Mouse (Mus musculus) fat pad, adult 2 months (tissue): ENCODE data around the gene Nfasc.

Experiments used
- DNase-seq: peaks from one replicate; pipeline ENCODE4 v3.0.0-alpha.2; 2011; ENCODE audit warnings: low read depth, low spot score; ENCODE audit errors: extremely low read depth

The Nfasc gene

DNA sequence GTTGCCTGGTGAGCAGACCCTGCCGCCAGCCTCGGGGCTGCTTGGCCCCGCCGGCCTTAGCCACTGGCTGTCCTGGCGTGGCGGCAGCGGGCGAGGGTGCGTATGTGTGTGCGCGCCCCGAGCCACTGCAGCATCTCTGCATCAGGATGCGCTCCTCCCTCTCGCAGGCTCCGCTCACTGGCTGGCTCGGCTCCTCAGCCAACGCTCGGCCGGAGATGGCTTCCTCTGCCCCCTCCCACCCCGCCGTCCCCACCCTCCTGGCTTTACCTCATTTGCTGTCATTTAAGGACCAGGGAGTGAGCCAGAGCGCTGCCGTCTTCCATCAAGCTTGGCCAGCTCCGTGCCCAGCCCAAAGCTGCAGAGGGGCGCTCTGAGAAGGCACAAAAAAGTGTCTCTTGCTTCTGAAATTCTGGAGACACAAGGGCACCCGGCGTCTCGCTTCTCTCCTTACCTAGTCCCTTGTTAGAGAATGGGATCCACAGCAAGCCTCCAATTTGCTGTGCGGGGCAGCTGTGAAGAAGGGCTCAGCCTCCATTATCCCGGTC is 198.8 kb downstream of the Nfasc start, which contains the start of gene Cntn2:
Gene Cntn2 (minus strand): TSS at position 495 of the 545 bp plus-strand sequence.
- no peak for DNase-seq

- DNase-seq = no peak
These were observed 199.6 kb downstream of the Nfasc start for GRCm38 (mm10) chr1:132541824-132542599.

DNA sequence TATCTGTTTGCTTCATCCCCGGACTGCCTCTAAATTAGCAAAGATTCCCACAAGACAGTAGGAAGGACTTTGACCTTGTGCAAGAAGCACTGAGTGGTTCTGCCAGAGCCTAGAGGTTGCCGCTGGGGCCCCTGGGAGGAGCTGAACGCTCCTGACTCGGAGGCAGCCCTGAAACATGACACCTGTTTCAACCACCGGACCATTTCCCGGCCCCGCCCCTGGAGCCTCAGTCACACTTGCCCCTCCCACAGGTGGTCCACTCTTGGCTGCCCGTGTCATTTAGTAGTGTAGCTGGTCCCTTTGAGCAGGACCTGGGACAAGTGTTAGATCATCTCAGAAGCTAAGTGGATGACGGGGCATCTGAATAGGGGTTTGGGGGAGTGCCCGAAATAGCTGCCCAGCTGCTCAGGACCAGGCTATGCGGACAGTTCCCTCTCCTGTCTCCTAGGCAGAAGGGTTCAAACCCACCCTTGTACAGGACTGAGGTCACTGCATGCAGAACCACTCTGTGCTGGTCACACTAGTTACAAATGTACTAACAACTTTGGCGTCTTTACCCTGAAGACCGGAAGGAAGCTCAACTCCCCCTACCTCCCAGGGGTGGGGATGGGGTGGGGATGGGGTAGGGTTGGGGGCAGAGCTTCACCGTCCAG is 200.3 kb downstream of the Nfasc start:
- no peak for DNase-seq

- no peak for DNase-seq
These were observed 200.9 kb downstream of the Nfasc start for GRCm38 (mm10) chr1:132540701-132541100.

- no peak for DNase-seq
These were observed 203.9 kb downstream of the Nfasc start for GRCm38 (mm10) chr1:132537736-132538135.

DNA sequence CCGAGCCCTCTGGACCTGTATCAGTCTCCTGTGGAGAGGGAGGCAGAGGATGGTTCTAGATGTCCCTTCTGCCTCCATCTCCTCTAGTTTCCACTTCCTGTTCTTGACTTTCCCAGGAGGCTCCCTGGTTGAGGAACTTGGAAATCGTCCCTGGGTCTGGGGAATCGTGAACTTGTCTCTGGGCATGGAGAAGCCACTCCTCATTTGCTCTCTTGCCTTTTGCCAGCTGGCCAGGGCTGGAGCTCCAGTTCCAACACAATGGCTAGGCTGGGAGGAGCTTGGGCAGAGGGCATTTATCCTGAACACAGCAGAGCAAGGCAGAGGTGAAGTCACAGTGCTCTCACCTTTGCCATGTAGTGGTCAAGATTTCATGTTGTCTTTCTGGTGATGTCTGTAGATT is 205.2 kb downstream of the Nfasc start:
- DNase-seq = no peak

GRCm38 (mm10) chr1:132535541-132535940 is 206.1 kb downstream of the Nfasc start:
- no peak for DNase-seq

- no peak for DNase-seq
These were observed 207.8 kb downstream of the Nfasc start for GRCm38 (mm10) chr1:132533840-132534239.

- no peak for DNase-seq
These were observed 209.1 kb downstream of the Nfasc start for GRCm38 (mm10) chr1:132532521-132532920.

DNA sequence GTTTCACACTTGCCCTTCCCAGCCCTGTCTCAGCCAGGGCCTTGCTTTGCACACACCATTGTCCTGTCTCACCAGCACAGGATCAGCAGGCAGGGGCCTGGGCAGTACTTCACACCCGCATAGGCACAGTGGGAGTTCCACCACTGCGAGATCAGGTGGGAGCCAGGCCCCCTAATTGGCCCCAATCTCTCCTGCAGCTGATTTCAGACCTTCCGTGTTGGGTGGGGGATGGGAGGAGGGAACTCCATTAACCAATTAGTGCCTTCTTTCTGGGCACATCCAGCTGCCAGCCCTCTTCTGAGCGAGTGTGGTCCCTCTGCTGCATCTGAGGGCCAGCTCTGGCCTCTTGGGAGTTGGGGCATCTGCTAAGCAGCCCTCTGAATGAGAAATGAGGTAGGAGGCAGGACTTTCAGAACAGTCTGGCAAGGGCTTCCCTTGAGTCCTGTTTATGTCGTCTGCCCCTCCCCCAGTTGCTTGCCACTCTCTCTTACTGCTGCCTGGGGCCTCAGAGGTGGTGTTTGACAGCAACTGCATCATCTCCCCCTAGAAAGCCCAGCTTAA is 210.9 kb downstream of the Nfasc start:
- no peak for DNase-seq

- DNase-seq = no peak
These were observed 212.8 kb downstream of the Nfasc start for GRCm38 (mm10) chr1:132528647-132529334.

DNA sequence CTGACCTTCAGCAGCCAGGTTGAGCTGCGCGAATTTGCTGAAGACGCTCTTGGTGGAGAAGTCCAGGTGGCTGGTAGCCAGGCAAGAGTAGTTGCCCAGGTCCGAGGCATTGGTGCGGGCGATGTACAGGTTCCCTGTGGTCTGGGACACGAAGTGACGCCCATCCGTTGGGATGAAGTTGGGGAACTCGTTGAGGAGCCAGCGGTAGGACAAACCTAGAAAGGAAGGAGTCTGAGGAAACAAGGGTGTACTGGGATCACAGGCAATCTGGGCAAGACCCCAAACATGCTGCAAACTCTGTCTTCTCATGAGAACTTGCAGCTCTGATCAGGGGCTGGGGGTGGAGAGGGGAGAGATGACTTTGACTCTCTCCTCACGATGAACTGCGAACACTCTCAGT is 213.5 kb downstream of the Nfasc start:
- no peak for DNase-seq

DNA sequence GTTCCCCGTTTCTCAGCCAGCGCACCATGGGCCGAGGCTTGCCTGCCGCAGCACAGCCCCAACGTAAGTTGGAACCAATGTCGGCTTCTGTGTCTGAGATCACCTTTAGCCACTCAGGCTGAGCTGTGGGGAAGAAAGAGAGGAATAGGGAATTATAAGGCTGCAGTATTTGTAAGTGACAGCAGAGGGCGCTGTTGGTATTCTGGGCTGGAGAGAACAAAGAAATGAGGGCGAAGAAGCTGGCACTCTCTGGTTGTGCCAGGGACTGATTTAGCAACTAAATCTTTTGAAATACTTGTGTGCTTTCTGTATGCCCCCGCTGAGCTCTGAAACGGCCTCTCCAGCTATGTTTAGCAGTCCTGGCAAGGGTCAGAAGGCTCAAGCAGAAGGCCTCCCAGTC is 215.8 kb downstream of the Nfasc start:
- DNase-seq = peak; percentile 37

DNA sequence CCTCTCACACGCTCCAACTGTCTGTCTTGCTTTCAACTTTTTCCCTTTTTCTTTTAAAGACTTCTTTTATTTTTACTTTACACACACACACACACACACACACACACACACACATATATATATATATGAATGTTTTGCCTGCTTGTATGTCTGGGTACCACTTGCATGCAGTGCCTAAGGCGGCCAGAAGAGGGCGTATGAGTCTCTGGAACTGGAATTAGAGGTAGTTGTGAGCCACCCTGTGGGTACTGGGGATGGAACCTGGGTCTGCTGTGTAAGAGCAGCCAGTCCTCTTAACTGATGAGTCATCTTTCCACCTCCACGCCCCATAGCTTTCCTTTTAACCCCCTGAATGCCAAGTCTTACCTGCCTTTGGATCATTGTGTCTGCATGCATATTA is 217.7 kb downstream of the Nfasc start:
- no peak for DNase-seq

DNA sequence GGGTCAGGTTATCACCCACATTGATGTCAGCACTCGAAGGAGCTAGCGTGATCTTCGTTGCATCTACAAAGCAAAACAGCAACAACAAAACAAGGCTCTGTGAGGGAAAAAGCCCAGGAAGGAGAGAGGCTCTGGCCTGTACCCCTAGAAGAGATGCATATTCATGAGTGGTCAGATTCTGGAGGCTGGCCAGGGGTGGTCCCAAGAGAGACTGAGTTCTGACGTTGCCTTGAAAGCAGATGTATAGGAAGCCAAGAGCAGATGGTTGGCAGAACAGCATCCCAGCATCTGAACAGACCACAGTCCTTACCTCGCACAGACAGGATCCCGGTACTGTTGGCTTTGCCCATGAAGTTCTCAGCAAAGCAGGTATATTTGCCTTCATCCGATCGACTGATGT is 218.5 kb downstream of the Nfasc start:
- no peak for DNase-seq

GRCm38 (mm10) chr1:132520764-132521163 is 220.8 kb downstream of the Nfasc start:
- no peak for DNase-seq

GRCm38 (mm10) chr1:132519734-132520133 is 221.9 kb downstream of the Nfasc start:
- no peak for DNase-seq

DNA sequence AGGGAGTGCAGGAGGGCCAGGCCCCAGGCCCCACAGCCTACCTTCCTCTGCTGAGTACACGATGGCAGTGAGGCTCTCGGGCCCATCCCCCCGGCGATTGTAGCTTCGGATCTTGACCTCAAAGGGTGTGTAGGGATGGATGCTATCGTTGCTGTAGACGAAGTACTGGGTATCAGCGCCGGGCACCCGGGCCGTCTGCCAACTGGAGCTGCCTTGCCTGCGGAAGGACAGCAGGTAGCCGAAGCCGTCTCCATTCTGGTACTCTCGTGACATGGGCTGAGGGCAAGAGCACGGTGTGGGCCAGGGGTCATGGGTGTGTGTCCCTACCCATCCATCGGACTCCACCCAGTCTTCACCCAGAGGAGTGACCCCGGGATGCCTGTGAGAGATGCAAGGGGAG is 223.0 kb downstream of the Nfasc start:
- DNase-seq = no peak

DNA sequence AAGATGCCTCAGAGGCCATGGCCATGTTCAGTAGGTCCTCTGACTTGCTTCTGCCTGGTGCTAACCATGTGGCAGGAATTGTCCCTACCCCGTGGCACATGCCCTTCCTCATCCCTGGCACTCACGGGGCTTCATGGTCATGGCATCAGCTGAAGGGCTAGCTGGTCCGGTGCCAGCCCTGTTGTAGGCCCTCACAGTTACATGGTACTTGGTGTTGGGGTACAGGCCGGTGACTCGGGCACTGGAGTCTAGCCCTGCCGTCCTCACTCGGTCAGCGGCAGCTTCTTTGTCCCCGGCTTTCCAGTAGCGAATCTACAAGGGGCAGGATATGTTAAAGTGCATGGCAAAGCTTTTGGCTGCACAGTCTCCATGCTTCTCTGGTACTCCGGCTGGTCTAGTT is 224.8 kb downstream of the Nfasc start:
- no peak for DNase-seq

DNA sequence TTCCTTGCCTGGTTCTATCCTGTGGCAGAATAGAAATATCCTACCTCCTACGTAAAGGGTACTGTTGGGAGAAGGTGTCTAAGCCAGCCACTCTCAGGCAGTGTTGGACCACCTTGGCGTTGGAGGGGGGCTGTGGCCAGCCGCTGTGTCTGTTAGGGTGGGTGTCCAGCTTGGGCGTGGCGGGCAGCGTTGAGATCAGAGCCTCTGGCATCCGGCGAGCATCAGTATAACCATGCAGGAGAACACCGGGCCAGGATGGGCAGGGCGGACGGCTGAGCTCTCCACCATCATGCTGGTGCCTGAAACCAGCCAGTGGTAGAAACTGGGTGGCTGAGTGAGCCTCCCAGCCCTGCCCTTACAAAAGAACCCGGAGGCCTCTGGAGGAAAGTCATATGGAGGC is 226.3 kb downstream of the Nfasc start:
- no peak for DNase-seq
